Mouse (Mus musculus) c-Kit-positive CD71-positive TER-119-negative erythroid progenitor cells, embryonic 14.5 days (primary cell): ENCODE measurements around the gene Gm28434.

Experiments
- DNase-seq: peaks from one replicate; pipeline ENCODE4 v3.0.0-alpha.2; 2013; ENCODE audit warnings: low read depth

Gene Gm28434

DNA sequence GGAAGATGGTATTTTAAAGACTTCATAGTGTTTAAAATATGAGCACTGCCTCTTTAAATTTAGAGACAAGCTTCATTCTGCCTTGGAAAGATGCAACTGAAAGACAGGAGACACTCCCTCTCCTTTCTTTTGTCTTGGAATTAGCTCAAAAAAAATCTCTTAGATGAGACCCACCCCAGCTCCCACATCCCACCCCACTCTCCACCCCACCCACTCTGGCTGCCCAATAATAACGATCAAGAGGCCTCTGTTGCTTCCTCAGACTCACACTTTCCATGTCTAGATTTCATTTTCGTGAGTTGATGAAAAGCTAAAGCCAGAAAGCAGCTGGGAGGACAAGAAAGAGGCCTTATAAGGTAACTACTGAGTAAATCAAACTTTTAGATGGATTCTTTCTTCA lies at the start of gene Gm28434, which contains the start of gene 2310003L06Rik:
Gm28434 (plus strand) TSS at position 317 of the 400 bp plus-strand sequence.
2310003L06Rik (plus strand) TSS at position 259 of the 400 bp plus-strand sequence.
- no peak for DNase-seq

DNA sequence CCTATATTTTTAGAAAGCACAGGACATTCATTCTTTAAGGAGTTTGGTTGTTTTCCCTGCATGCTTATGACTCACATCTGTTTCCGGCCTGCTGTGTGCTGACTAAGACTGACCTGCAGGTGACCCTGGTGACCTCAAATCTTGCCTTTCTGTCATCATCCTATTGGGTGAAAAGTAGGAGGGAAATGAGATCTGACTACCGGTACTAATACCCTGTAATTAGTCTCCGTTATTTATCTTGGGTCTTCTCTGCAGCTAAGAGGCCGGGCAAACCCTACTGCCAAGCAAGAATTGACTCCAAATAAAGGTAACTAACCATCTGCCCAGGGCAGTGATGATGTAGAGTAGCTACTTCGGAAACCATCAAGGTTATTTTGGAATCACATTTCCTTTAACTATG lies 43.9 kb upstream of the Gm28434 start, which contains the start of gene Csn3:
Csn3 (plus strand) TSS at position 208 of the 400 bp plus-strand sequence.
- DNase-seq, result no peak

- no peak for DNase-seq
Measured at GRCm38 (mm10) chr5:87931603-87932002, 37.7 kb upstream of the Gm28434 start.

DNA sequence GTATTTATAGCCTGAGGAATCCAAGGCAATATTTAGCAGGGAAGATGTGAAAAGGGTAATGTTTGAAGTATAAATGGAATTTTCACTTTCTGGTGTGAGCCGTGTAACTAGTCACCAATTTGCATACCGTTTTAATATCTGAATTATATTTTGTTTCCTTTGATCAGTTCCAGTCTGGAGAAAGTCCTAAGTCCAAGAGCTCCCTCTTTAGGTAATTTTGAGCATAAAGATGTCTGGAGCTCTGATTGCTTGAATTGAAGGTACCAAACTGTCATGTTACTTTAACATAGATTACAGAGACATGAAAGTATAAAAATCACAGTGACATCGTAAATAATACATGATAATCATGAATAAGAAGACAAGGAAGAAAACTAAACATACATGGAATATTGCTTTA lies 28.6 kb upstream of the Gm28434 start:
- no peak for DNase-seq

DNA sequence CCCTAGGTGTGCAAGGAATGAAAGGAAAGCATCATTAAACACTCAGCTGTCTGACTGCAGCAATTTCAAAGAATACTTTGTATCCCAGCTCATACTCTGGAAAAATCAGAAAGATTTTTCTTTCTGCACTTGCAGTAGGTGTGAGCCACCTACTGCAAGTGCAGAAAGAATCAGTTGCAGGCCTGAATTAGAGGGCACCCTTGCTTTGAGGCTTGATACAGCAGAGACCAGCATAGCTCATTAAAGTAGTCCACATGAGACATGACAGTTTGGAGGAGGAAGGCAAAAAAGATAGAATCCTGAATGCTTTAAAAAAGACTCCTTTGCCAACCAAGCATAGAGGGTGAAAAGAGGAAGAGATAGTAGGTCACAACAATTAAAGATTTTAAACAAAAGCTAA lies 26.8 kb upstream of the Gm28434 start:
- no peak for DNase-seq

DNA sequence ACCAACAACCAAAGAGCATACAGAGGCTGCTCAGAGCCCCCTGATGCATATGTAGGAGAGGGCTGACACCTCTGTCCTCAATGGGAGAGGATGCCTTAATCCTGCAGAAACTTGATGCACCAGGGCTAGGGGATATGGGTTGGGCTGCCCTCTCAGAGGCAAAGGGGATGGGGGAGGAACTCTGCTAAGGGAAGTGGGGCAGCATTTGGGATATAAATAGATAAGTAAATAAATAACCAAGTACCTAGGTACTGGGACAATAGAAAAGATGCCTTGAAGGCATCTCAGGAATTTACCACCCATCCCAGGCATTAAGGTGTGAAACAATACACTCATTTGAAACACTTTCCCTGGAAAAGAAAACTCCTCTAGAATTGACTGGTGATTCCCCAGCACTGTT lies 17.5 kb upstream of the Gm28434 start:
- no peak for DNase-seq

- no peak for DNase-seq
Measured at GRCm38 (mm10) chr5:87979139-87979538, 9.8 kb downstream of the Gm28434 start, which contains the start of gene Cabs1. Cabs1 (plus strand) TSS chr5:87979439.

- no peak for DNase-seq
Measured at GRCm38 (mm10) chr5:87982468-87983214, 13.3 kb downstream of the Gm28434 start.

GRCm38 (mm10) chr5:88002249-88002648 lies 32.9 kb downstream of the Gm28434 start, which contains the start of gene Smr3a:
Smr3a (plus strand) TSS chr5:88002549.
- DNase-seq, result no peak

DNA sequence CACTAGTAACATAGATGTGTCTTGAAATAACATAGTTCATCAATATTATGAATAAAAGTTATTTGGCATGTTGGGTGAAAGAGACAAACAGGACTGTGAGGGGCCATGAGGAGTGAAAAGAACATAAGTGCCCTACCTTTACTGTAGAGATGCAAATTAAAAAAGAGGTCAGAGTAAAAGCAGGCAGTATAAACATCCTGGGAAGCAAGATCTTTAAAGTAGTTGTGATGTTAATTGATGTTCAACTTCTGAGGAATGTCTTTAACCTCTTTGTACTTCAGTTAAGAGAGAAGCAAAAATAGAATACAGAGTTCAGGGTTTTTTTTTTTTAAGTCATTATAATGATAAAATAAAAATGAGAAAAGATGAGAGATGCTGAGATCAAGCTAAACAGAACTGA lies 35.9 kb downstream of the Gm28434 start:
- no peak for DNase-seq
